Mouse (Mus musculus) E14TG2a.4 (cell line): ENCODE results near the gene Apoh.
A peak's percentile ranks its signal among the peaks of the same experiment; 100 is the strongest.

ENCODE experiments used
- H3K27me3 ChIP-seq: 2 replicates; pipeline ENCODE4 v1.6.1; 2014; ENCODE audit warnings: low read length, control low read depth; ENCODE audit not compliant: insufficient read depth
- H3K36me3 ChIP-seq: 2 replicates; pipeline ENCODE4 v1.6.1; 2014; ENCODE audit warnings: low read length, control low read depth; ENCODE audit not compliant: insufficient read depth
- H3K4me1 ChIP-seq: replicated peaks from 2 replicates; pipeline ENCODE4 v1.6.1; 2014; ENCODE audit warnings: low read depth, low read length, control low read depth
- H3K4me3 ChIP-seq: replicated peaks from 2 replicates; pipeline ENCODE4 v1.5.1; 2014; ENCODE audit warnings: mild to moderate bottlenecking, low read length
- H3K9me3 ChIP-seq: 2 replicates; pipeline ENCODE4 v1.6.1; 2014; ENCODE audit warnings: low read length, control low read depth
- CTCF ChIP-seq: conservative IDR thresholded peaks from 2 replicates; pipeline ENCODE4 v1.5.1; 2014; ENCODE audit warnings: low read length
- NANOG ChIP-seq: IDR thresholded peaks from 2 replicates; pipeline ENCODE4 v1.6.1; 2014; ENCODE audit warnings: borderline replicate concordance, low read length, mixed read lengths
- POU5F1 ChIP-seq: IDR thresholded peaks from 2 replicates; pipeline ENCODE4 v1.6.1; 2014; ENCODE audit warnings: low read length, borderline replicate concordance

The Apoh gene

DNA sequence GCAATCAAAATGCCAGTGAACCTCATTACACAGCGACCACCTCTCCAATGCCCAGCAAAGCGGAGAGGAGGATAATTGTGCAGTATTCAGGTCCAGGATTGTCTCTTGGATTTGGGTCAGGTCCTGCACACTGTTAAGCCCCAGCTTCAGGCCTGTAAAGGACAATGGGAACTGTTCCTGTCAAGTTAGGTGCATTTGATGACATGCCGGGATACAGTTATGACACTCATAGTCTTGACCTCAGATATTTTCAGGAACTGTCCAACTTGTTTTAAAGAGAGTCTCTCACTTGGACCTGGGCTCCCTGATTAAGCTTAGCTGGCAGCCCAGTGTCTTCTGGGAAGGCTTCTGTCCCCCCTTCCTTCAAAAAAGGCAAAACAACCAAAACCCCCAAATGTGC lies 82.9 kb downstream of the Apoh start:
- TF ChIP-seq NANOG (no peak), POU5F1 (no peak)
- Histone ChIP-seq H3K9me3 (no peaks in the 10 kb centered on the region), H3K4me1 (peaks cover 38% of the 10 kb centered on the region), H3K4me3 (peak overlapping the region; percentile 87), H3K27me3 (peaks cover 8% of the 10 kb centered on the region; the same call in 1 of the 2 replicates), H3K36me3 (no peaks in the 10 kb centered on the region)

DNA sequence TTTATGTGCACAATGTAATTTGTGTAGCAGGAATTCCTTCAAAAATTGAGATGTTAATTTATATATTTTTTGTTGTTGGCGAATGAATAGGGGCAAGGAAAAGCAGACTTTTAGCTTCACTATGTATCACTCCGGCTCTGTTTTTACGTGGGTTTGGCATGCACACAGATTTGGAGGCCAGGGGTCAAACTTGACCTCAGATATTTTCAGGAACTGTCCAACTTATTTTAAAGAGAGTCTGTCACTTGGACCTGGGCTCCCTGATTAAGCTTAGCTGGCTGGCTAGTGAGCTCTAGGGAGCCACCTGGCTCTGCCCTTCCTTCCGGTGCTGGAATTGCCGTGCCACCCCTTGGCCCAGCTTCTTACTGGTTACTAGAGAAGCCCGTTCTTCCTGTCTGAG lies 84.0 kb downstream of the Apoh start:
- Histone ChIP-seq H3K9me3 (no peaks in the 10 kb centered on the region), H3K4me1 (peaks cover 34% of the 10 kb centered on the region), H3K4me3 (no peak overlapping the region), H3K36me3 (no peaks in the 10 kb centered on the region), H3K27me3 (peaks cover 8% of the 10 kb centered on the region; the same call in 1 of the 2 replicates)
- no peak for TF ChIP-seq CTCF
- no peak for TF ChIP-seq POU5F1
- no peak for TF ChIP-seq NANOG

DNA sequence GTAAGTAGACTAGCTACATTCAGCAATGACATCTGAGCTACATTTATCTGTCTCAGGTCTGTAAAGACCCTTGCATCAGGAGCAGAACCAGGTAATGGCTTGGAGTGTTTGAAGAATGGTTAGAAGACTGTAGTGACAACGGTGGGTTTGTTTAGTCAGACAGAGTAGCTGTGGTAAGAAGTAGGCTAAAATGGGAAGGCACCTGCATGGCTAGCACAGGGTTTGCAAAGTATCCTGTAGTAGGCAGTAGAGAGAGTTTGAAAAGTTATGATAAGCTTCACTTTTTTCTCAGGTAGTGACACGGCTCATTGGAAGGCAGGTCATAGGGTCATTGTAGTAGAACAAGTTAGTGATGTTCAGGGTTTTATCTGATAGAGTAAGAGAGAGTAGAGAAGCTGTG lies 85.9 kb downstream of the Apoh start:
- Histone ChIP-seq H3K27me3 (no peaks in the 10 kb centered on the region), H3K4me3 (no peak overlapping the region), H3K36me3 (no peaks in the 10 kb centered on the region), H3K4me1 (peaks cover 15% of the 10 kb centered on the region), H3K9me3 (no peaks in the 10 kb centered on the region)
- TF ChIP-seq CTCF (no peak), NANOG (no peak), POU5F1 (no peak)

DNA sequence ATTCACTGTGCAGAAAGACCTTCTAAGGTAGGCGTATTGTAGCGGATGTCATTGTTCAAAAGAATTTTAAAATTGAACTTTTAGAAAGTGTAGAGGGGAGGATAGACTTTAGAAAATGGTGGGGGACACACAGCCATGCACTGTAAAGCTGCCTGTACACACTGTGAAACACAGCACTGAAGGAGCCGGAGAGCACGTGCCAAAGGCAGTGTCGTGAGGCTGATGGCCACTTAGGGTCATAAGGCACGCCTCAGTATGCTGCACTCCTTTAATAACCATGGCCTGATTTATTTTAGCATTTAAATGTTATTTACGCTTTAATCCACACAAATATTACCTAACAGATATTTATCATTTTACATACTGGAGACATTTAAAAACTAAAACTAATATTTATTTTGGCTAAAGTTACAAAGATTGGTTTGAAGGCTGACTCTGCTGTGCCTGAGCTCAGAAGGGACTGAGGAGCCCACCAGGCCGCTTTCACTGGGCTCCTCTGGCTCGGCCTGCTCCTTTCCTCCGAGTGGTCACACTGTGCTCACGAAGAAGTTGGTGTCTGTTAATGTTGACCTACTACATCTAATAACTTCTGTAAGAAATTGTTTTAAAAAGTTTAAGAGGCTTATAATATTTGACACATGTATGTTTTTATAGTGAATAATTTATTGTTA lies 100.9 kb downstream of the Apoh start:
- H3K4me3 ChIP-seq = no peak overlapping the region
- peaks cover 4% of the 10 kb centered on the region; the same call in 1 of the 2 replicates for H3K36me3 ChIP-seq
- TF ChIP-seq CTCF (no peak), POU5F1 (no peak), NANOG (no peak)
- no peaks in the 10 kb centered on the region for H3K27me3 ChIP-seq
- H3K9me3 ChIP-seq = no peaks in the 10 kb centered on the region
- H3K4me1 ChIP-seq = no peaks in the 10 kb centered on the region

DNA sequence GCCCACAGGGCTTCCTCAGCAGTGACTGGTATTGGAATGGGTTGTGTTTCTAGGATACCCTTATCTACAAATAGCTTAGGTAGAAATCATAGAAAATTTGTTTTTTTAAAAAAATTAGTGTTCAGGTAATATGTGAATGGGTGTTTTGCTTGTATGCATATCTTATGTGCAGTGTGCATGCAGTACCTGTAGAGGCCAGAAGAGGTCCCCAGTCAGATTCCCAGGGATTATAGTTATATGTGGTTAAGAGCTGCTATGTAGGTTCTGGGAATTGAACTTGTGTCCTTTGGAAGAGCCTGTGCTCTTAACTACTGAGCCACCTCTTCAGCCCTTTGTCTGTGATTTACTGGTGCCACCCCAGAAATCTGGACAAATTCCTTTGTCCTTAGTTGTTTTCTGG lies 104.0 kb downstream of the Apoh start:
- H3K27me3 ChIP-seq = no peaks in the 10 kb centered on the region
- H3K9me3 ChIP-seq = no peaks in the 10 kb centered on the region
- TF ChIP-seq CTCF = peak; percentile 91
- TF ChIP-seq NANOG = no peak
- no peaks in the 10 kb centered on the region for H3K4me1 ChIP-seq
- no peaks in the 10 kb centered on the region for H3K36me3 ChIP-seq
- H3K4me3 ChIP-seq = no peak overlapping the region

DNA sequence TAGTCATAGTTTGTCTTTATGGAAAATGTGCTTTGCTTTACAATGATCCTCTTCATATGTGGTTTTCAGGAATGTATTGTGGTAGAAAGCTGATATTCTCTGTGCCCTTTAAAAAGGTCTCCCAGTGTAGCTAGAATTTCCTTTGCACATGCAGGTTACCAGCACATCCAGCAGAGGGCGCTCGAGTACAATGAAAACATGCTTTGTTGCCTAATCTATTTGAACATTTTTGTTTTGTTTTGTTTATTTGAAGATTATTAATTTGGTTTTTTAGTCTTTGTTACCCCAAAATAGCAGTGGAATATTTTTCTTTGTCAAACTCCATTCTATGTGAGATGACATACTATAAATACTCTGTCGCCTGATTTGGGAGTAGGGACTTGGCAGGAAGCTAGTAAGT lies 106.7 kb downstream of the Apoh start:
- TF ChIP-seq CTCF (peak; percentile 84), POU5F1 (no peak)

DNA sequence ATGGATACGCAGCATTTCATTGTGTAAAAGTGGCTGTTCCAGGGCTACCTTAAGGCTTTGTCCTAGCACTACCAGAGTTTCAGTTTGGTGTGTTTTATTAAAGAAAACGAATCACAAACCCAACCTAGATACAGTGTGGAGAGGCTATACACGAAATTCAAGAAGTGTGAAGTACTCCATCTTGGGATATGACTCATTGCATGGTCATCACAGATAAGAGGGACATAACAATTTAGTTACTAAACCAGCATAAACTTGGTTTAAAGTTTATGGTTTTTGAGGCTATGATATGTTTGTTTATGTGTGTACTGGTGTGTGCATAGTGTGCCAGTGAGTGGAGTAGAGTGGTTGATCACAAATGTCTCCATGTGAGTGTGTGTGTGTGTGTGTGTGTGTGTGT lies 116.4 kb downstream of the Apoh start:
- Histone ChIP-seq H3K4me3 (no peak overlapping the region), H3K9me3 (peaks cover 10% of the 10 kb centered on the region; the same call in 1 of the 2 replicates), H3K4me1 (no peaks in the 10 kb centered on the region), H3K27me3 (no peaks in the 10 kb centered on the region), H3K36me3 (peaks cover 7% of the 10 kb centered on the region)
- no peak for TF ChIP-seq CTCF
- no peak for TF ChIP-seq POU5F1
- no peak for TF ChIP-seq NANOG

More for the DNA sequence above, 106.7 kb downstream of the Apoh start:
- Histone ChIP-seq H3K4me1 (no peaks in the 10 kb centered on the region), H3K36me3 (no peaks in the 10 kb centered on the region), H3K4me3 (no peak overlapping the region), H3K27me3 (no peaks in the 10 kb centered on the region), H3K9me3 (no peaks in the 10 kb centered on the region)
